In the genomic region with DNA sequence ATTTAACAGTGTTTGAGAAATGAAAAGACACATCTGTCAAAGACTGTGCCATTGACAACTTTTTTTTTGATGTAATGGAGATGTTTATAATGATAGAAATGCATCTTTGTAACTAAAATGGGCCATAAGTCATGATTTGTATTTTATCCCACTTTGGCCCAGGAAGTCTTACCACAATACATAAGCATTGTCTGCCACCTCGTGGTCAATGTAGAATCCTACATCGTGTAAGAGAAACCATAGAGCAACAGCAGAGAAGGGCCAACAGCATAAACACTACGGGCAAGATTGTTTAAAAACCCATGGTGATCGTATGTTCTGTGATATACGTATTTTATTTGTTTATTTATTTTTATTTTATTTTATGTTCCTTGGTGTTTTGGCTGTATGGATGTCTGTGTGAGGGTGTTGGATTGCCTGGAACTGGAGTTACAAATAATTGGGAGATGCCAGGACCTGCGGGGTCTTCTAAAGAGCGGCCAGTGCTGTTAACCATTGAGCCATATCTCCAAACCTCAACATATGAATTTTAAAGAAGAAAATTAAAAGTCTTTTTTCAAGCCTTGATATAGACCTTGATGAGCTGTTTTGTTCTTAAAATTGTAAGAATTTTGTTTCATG, we compare ENCODE assay signal across 8 mouse cellular contexts. TPM values are rescaled to one million over a fixed set of nuclear protein-coding genes. Genes with fewer than 3 reads are reported as not detected.
DNase-seq lines count a peak whose midpoint lies in the region; ATAC-seq and TF ChIP-seq lines count a peak whose summit lies in the region.

No protein-coding gene starts in this region.

- no peaks in the 10 kb centered on the region for H3K9me3 ChIP-seq in E14TG2a.4 (ENCODE audit: low read length)
- H3K9me3 ChIP-seq in liver, postnatal 0 days (ENCODE audit: low read length), result no peaks in the 10 kb centered on the region

- H3K27me3 ChIP-seq in E14TG2a.4 (ENCODE audit: insufficient read depth, low read length), result no peaks in the 10 kb centered on the region
- no peaks in the 10 kb centered on the region for H3K27me3 ChIP-seq in liver, postnatal 0 days (ENCODE audit: insufficient read depth, low read length)

- no peaks in the 10 kb centered on the region for H3K36me3 ChIP-seq in E14TG2a.4 (ENCODE audit: insufficient read depth, low read length)
- no peaks in the 10 kb centered on the region for H3K36me3 ChIP-seq in liver, postnatal 0 days (replicated peaks; ENCODE audit: insufficient read depth, low read length)

- peak; percentile 50 for DNase-seq in adrenal gland, adult 2 months
- DNase-seq in embryo, embryonic 11.5 days (ENCODE audit: low read depth, low spot score), result peak; percentile 53
- peak; percentile 72 to 85 for DNase-seq in heart, postnatal 10 days
- DNase-seq in kidney, postnatal 14 days, result peak; percentile 77
- DNase-seq in liver, postnatal 0 days, result peak; percentile 42

- TF ChIP-seq EP300 in liver, postnatal 0 days (IDR thresholded peaks at IDR 0.05; ENCODE audit: low read depth), result no peak

- no peak overlapping the region for H3K27ac ChIP-seq in liver, postnatal 0 days (ENCODE audit: low read depth)

- peak; percentile 47; the same call in 1 of the 2 replicates for ATAC-seq in liver, postnatal 0 days
- peak; percentile 79; the same call in 1 of the 2 replicates for ATAC-seq in neutrophil, adult 5-6 weeks (ENCODE audit: extremely low read depth, insufficient number of reproducible peaks, low FRiP score, poor library complexity, severe bottlenecking)
- no peak for ATAC-seq in erythroblast, adult 5-6 weeks (replicated peaks; ENCODE audit: low FRiP score, poor library complexity, severe bottlenecking)

- H3K4me1 ChIP-seq in E14TG2a.4 (replicated peaks; ENCODE audit: low read depth, low read length), result no peaks in the 10 kb centered on the region
- H3K4me1 ChIP-seq in liver, postnatal 0 days (ENCODE audit: insufficient read depth), result peaks cover 2% of the 10 kb centered on the region; the same call in 1 of the 2 replicates

- TF ChIP-seq CTCF in E14TG2a.4 (conservative IDR thresholded peaks at IDR 0.05; ENCODE audit: low read length), result peak; percentile 48
- peak; percentile 85 for TF ChIP-seq CTCF in liver, postnatal 0 days (IDR thresholded peaks at IDR 0.05; ENCODE audit: low read depth)

- no peak overlapping the region for H3K4me3 ChIP-seq in E14TG2a.4 (replicated peaks; ENCODE audit: low read length)
- no peak overlapping the region for H3K4me3 ChIP-seq in liver, postnatal 0 days (ENCODE audit: low read depth, low read length)

- no peak overlapping the region for H3K9ac ChIP-seq in liver, postnatal 0 days (replicated peaks)

- intact Hi-C loops in heart, postnatal 10 days (cut with DNase I), result loop anchor here (1.0 to 10.0 kb wide), 6 partner anchors 160 to 636 kb away; partner anchors contain the start of gene Herc3

- no peak overlapping the region for H3K4me2 ChIP-seq in liver, postnatal 0 days (ENCODE audit: low read depth, low read length)

- 36% methylated on average over 7 of the region's 7 CpGs for WGBS in liver, postnatal 0 days (ENCODE audit: insufficient replicate concordance)

RNA-seq across cellular contexts. Expression of gene Tigd2, which starts 28.2 kb away (rescaled TPM):
- 10 to 100 TPM; 17.6 to 18.7 TPM for total RNA-seq in adrenal gland, adult 2 months (2021)
- 4.8 and 7.7 TPM in 2 replicates for polyA plus RNA-seq in adrenal gland, adult 2 months (2012; rRNA removed)
- total RNA-seq in heart, postnatal 10 days (2021), result 10 to 100 TPM; 12.1 to 12.8 TPM
- polyA plus RNA-seq in liver, postnatal 0 days (2015; fragmentation: Nextera tagmentation; extraction: Ambion mirVana), result 6.0 and 6.5 TPM in 2 replicates
- 35.4 and 42.8 TPM in 2 replicates for total RNA-seq in neutrophil, adult 5-6 weeks (2017)
- 1.5 and 3.8 TPM in 2 replicates for total RNA-seq in erythroblast, adult 5-6 weeks (2015; ENCODE audit: low replicate concordance)
- total RNA-seq in erythroblast, adult 5-6 weeks (2017; ENCODE audit: low replicate concordance), result 4.9 and 5.6 TPM in 2 replicates
